Mouse (Mus musculus): ENCODE data around the gene Mapk8ip1.

Mapk8ip1 gene

GRCm38 (mm10) chr2:92371971-92372690 lies 28.9 kb downstream of the Mapk8ip1 start:
- DNase-seq = peak in 1 of 2 experiments; percentile 53

GRCm38 (mm10) chr2:92370821-92371805 lies 29.9 kb downstream of the Mapk8ip1 start:
- peak; percentile 87 to 91 for DNase-seq

GRCm38 (mm10) chr2:92370375-92370774 lies 30.7 kb downstream of the Mapk8ip1 start:
- DNase-seq = no peak

GRCm38 (mm10) chr2:92367383-92368029 lies 33.6 kb downstream of the Mapk8ip1 start:
- DNase-seq = peak in 1 of 2 experiments; percentile 49

GRCm38 (mm10) chr2:92365568-92365967 lies 35.5 kb downstream of the Mapk8ip1 start:
- no peak for DNase-seq

- no peak for DNase-seq
These were observed 37.0 kb downstream of the Mapk8ip1 start for GRCm38 (mm10) chr2:92364086-92364485.

- DNase-seq = no peak
These were observed 38.4 kb downstream of the Mapk8ip1 start for GRCm38 (mm10) chr2:92362571-92363228.

- DNase-seq = no peak
These were observed 39.3 kb downstream of the Mapk8ip1 start for GRCm38 (mm10) chr2:92361795-92362194.

GRCm38 (mm10) chr2:92360893-92361292 lies 40.2 kb downstream of the Mapk8ip1 start:
- DNase-seq = no peak

- DNase-seq = no peak
These were observed 40.8 kb downstream of the Mapk8ip1 start for GRCm38 (mm10) chr2:92360186-92360823.

- peak; percentile 59 to 76 for DNase-seq
These were observed 41.8 kb downstream of the Mapk8ip1 start for GRCm38 (mm10) chr2:92359301-92359700.

- DNase-seq = no peak
These were observed 46.8 kb downstream of the Mapk8ip1 start for GRCm38 (mm10) chr2:92354224-92354623.

GRCm38 (mm10) chr2:92353402-92353801 lies 47.7 kb downstream of the Mapk8ip1 start:
- DNase-seq = no peak

- no peak for DNase-seq
These were observed 50.4 kb downstream of the Mapk8ip1 start for GRCm38 (mm10) chr2:92350686-92351085.

- no peak for DNase-seq
These were observed 51.3 kb downstream of the Mapk8ip1 start for GRCm38 (mm10) chr2:92349589-92350425.

GRCm38 (mm10) chr2:92347191-92347590 lies 53.9 kb downstream of the Mapk8ip1 start:
- no peak for DNase-seq

GRCm38 (mm10) chr2:92342418-92342817 lies 58.6 kb downstream of the Mapk8ip1 start:
- no peak for DNase-seq

Data from lung, adult 18-20 months (tissue).